Mouse (Mus musculus) layer of hippocampus, postnatal 14 days (tissue): ENCODE data around the gene Nr6a1. TPM values are rescaled to one million over a fixed set of nuclear protein-coding genes. Genes with fewer than 3 reads are reported as not detected.
A peak's percentile ranks its signal among the peaks of the same experiment; 100 is the strongest.

Source experiments
- DNase-seq, 2 experiments: peaks; one replicate each; pipeline ENCODE4 v3.0.0; 2021 to 2022; ENCODE audit warnings: low spot score in 2 of 2, mixed read lengths in 1 of 2
- total RNA-seq, 2 experiments: library from RNA; stranded (reverse); gene quantifications; 2 replicates each; pipeline ENCODE4 v1.2.3; 2021

Nr6a1 gene
- total RNA-seq, 2 experiments from 2014 or later, result 4.2 to 6.0 TPM

DNA sequence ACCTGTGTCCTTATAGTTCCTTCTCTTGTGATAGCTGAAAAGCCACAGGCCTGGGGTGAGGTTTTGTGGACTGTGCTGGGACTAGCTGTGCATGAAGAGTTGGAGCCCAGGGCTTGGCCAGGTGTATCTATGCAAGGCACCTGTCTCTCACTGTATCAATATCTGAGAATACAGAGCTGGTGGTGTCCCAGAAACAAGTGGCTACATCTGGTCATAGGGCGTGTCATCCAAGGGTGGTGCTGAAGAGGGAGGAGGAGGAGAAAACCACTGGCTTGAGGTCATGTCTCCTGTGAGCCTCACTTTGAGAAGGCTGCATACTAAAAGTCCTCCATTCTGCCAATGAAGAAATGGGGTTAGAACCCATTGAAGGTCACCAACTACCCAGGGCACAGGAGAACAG, 10.5 kb upstream of the Nr6a1 start:
- no peak for DNase-seq

GRCm38 (mm10) chr2:38937396-38937795, 9.9 kb upstream of the Nr6a1 start:
- DNase-seq, result no peak

- no peak for DNase-seq
These were observed 9.4 kb upstream of the Nr6a1 start for GRCm38 (mm10) chr2:38936721-38937378.

GRCm38 (mm10) chr2:38934936-38935335, 7.4 kb upstream of the Nr6a1 start:
- DNase-seq, result no peak

DNA sequence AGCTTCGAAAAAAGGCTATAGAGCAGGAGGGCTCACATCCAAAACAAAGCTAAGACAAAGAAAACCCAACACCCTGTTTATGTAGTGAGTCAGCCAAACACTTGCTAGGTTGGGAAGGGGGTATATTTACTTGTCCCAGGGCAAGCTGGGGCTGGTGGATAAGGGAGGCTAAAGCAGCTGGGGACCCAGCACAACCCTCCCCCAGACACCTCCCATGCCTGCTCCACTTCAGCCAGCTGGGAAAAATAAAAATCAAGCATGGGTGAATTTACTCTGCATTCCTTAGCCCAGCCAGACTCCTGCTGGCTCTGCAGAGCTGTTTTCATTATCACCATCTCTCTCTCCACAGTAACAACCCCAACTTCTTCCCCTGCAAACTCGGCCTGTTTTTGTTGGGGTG, 6.4 kb upstream of the Nr6a1 start:
- DNase-seq, result no peak

GRCm38 (mm10) chr2:38931851-38932667, 4.6 kb upstream of the Nr6a1 start, which contains the start of gene Olfml2a:
Olfml2a (plus strand) TSS chr2:38931978.
- DNase-seq, result peak; percentile 56 to 65

- no peak for DNase-seq
These were observed 2.8 kb upstream of the Nr6a1 start for GRCm38 (mm10) chr2:38930269-38930668.

GRCm38 (mm10) chr2:38926145-38926891, 1.2 kb downstream of the Nr6a1 start:
- DNase-seq, result peak; percentile 89 to 97

DNA sequence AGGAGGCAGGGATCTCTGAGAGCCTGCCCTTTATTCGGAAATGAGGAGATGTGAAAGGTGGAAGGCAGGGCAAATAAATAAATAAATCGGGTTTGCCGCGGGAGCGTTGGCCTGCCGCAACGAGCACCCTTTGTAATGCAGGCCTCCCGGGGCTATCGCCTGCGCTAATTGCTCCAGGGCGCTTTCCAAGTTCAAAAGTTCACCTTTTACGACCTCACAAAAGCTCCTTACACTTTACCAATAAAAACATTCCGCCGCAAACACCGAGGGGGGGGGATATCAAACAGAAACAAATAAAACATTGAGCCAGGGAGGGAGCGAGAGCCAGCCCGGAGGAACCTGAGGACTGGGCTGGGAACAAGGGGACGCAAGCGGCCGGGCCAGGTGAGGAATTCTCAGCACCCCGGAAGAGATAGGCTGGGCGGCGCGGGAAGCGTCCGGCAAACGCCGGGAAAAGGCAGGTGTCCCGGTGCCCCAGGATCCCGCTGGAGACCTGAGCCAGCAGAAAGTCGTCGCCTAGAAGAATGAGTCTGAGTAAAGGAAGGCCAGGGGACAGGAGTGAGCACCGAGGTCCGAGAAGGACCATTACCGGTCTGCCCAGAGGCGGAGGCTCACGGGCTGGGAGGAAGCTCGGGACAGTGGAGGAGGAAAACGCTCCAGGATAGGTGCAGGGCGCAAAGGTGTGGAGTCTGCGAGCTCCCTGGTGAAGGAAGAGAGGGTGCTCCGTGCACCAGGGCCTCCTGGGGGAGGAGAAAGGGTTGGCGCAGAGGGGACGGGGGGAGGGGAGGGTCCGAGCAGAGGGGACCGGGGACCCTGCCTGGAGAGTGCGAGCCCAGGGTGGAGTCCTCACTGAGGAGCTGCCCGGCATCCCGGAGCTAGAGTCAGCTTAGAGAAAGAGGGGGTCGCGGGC, 2.1 kb downstream of the Nr6a1 start:
- DNase-seq, result peak in 1 of 2 experiments; percentile 11

DNA sequence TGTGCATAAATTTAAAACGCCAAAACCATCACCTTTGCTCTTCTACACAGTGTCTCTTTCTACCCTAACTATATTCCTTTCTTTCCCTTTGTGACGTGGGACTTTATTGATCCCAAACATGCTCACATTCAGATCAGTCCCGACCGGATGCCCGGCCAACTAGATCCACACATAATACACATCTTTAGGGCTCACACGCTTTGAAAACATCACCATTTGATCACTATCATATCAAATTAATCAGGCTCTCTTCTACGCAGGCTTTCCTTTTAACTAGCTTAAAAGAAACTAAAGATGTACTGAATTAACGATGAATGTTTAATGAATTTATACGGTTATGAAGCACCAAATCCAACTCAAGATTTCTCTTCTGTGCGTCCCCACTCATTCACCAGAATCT, 2.9 kb downstream of the Nr6a1 start:
- DNase-seq, result no peak

DNA sequence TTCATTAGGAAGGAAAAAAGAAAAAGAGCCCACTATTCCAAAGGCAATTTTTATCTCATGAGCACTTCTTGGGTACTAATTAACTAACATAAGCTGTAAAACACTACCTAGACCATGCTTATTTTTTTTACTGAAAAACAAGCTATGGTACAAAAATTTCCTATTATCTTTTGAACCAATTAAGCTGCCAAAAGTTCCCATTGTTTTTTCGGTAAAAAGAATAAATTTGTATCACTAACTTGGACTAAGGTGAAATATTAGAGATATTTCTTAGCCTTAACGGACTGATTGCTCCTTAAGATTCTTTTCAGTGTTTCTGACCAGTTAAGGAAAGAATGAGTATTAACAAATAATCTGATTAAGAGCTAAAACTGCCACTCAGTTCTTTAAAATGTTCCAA, 3.6 kb downstream of the Nr6a1 start:
- no peak for DNase-seq

GRCm38 (mm10) chr2:38923471-38923870, 4.0 kb downstream of the Nr6a1 start:
- no peak for DNase-seq

- DNase-seq, result no peak
These were observed 6.1 kb downstream of the Nr6a1 start for GRCm38 (mm10) chr2:38921374-38921773.

DNA sequence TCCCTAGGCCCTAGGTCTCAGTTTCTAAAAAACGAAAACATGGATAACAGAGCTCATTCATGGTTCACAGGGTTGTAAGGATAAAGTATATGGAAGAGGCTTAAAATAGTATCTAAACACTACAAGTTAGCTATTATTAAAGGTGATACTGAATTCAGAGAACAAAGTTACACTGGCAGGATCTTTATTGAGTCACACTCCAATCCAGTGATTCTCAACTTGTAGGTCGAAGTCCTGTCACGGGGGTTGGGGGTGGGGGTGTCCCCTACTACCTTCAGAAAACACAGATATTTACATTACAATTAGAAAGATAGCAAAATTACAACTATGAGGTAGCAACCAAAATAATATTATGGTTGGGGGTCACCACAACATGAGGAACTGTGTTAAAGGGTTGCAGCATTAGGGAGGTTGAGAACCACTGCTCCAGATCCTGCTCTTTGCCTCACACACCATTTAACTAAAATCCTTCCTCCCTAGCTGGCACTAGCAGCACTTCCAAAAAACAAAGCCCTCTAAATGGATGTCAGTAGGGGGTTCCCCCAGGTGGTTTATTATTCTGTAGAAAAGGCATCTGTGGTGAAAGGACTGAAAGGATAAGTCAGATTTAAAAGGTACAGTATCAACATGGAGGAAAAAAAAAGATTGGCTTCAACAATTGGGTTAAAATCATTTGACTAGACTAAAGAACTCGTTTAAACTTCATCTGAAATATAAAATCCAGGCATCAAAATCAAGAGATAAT, 10.4 kb downstream of the Nr6a1 start:
- DNase-seq, result no peak

DNA sequence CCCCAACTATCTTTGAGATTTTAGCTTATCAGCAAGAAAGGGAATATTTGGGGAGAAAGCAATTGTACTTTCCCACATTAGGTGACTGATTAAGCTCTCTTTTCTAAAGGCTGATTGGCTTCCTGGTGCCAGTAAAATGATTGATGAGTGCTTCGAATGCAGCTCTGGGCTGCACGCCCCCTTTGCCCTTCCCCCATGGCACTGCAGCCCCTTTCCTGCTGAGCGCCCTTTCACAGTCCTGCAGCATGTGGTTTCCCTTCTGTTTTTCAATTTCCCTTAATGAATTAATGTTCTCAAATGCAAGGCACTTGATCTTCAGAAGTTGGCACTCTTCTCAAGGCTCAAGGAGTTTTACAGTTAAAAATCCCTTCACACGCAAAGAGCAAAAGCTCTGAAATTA, 12.5 kb downstream of the Nr6a1 start:
- DNase-seq, result no peak

- no peak for DNase-seq
These were observed 13.0 kb downstream of the Nr6a1 start for GRCm38 (mm10) chr2:38914517-38914916.

GRCm38 (mm10) chr2:38908604-38909003, 18.9 kb downstream of the Nr6a1 start:
- no peak for DNase-seq

DNA sequence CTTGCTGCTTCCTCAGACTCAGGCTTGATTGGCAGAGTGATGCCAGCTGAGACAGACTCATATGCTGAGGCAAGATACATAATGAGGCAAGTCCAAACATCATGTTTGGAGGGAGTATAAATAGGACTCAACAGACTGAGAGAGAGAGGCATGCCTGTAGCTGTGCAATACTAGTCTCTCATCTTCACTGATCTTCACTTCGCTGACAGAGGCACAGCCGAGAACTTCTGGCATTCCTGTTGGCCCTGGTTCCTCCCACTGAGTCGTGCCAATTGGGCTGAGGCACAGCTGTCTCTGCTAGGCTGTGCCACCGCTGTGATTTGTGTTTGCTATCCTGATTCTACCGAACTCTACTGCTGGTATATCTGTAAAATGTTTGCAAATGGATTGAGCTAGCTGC, 21.4 kb downstream of the Nr6a1 start:
- DNase-seq, result peak in 1 of 2 experiments; percentile 6

DNA sequence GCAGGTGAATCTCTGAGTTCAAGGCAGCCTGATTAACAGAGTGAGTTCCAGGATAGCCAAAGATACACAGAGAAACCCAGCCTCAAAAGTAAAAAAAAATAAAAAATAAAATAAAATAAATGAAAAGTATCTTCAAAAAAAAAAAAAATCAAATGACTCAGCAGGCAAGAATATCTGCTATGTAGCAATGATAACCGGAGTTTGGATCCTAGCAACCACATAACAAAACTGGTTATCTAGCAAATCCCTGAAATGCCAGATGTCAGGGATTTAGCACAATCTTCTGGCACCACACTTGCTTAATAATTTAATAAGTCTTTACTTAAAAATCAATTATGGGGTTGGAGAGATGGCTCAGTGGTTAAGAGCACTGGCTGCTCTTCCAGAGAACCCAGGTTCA, 23.2 kb downstream of the Nr6a1 start:
- DNase-seq, result no peak

- no peak for DNase-seq
These were observed 24.6 kb downstream of the Nr6a1 start for GRCm38 (mm10) chr2:38902866-38903265.
